Mouse (Mus musculus) CH12.LX (cell line): ENCODE data around the gene Acvrl1. TPM values are rescaled to one million over a fixed set of nuclear protein-coding genes. Genes with fewer than 3 reads are reported as not detected.

ENCODE experiments used
- DNase-seq: peaks from one replicate; pipeline ENCODE4 v3.0.0-alpha.2; 2013; ENCODE audit errors: extremely low read depth
- H3K27ac ChIP-seq: 2 replicates; pipeline ENCODE4 v1.5.1; 2012; ENCODE audit warnings: low read depth, mild to moderate bottlenecking, control low read depth, moderate library complexity; ENCODE audit not compliant: insufficient read depth
- H3K27me3 ChIP-seq: replicated peaks from 2 replicates; pipeline ENCODE3; 2012; ENCODE audit warnings: inconsistent platforms
- H3K36me3 ChIP-seq, 2 experiments: replicated peaks in 1 of 2; 2 replicates each; pipeline versions ENCODE3 to v1.6.1; 2012; ENCODE audit warnings: inconsistent platforms in 1 of 2, low read length in 1 of 2, mild to moderate bottlenecking in 1 of 2, mixed read lengths in 1 of 2, moderate library complexity in 1 of 2; ENCODE audit not compliant: control insufficient read depth in 1 of 2, insufficient read depth in 1 of 2
- H3K4me1 ChIP-seq, 2 experiments: 2 replicates each; pipeline ENCODE4 v1.6.1; 2012; ENCODE audit warnings: inconsistent platforms in 1 of 2, moderate library complexity in 1 of 2; ENCODE audit not compliant: insufficient read depth in 2 of 2, control insufficient read depth in 1 of 2
- H3K4me2 ChIP-seq: 2 replicates; pipeline ENCODE4 v1.6.1; 2012; ENCODE audit warnings: low read depth, mild to moderate bottlenecking, control low read depth; ENCODE audit not compliant: poor library complexity, insufficient read depth, severe bottlenecking
- H3K4me3 ChIP-seq, 3 experiments: fragments of 150-350 bp in 1 of 3; sonication (generic) in 1 of 3; replicated peaks in 1 of 3; 2 replicates each; pipeline versions ENCODE3 to v1.5.1; 2011 to 2012; ENCODE audit warnings: low read depth in 2 of 3, low read length in 2 of 3, mild to moderate bottlenecking in 2 of 3, moderate library complexity in 2 of 3, control low read depth in 1 of 3, improper control_type of control experiment in 1 of 3, inconsistent platforms in 1 of 3, mixed read lengths in 1 of 3; ENCODE audit not compliant: poor library complexity in 1 of 3
- H3K79me2 ChIP-seq: replicated peaks from 2 replicates; pipeline ENCODE4 v1.6.1; 2012; ENCODE audit warnings: mild to moderate bottlenecking, moderate library complexity; ENCODE audit not compliant: control insufficient read depth, poor library complexity, insufficient read depth, severe bottlenecking; ENCODE audit errors: extremely low read depth
- H3K9ac ChIP-seq: 2 replicates; pipeline ENCODE4 v1.6.1; 2012; ENCODE audit warnings: low read depth, mild to moderate bottlenecking, control low read depth, moderate library complexity; ENCODE audit not compliant: insufficient read depth
- H3K9me3 ChIP-seq: replicated peaks from 2 replicates; pipeline ENCODE3; 2012; ENCODE audit warnings: low read length, inconsistent platforms, mixed read lengths
- CHD2 ChIP-seq: IDR thresholded peaks from 2 replicates; pipeline ENCODE4 v1.6.1; 2011; ENCODE audit warnings: low read length, improper control_type of control experiment
- GABPA ChIP-seq: IDR thresholded peaks from 2 replicates; pipeline ENCODE4 v1.6.1; 2012; ENCODE audit warnings: low read depth, low read length, improper control_type of control experiment, inconsistent platforms; ENCODE audit not compliant: insufficient replicate concordance
- IRF4 ChIP-seq: IDR thresholded peaks from 2 replicates; pipeline ENCODE4 v1.6.1; 2014; ENCODE audit warnings: low read depth, mild to moderate bottlenecking, inconsistent platforms, low read length, improper control_type of control experiment
- JUN ChIP-seq: IDR thresholded peaks from 2 replicates; pipeline ENCODE4 v1.6.1; 2011; ENCODE audit warnings: low read depth, mild to moderate bottlenecking, low read length, improper control_type of control experiment, moderate library complexity; ENCODE audit not compliant: insufficient read depth
- JUND ChIP-seq: conservative IDR thresholded peaks from 2 replicates; pipeline ENCODE4 v1.6.1; 2011; ENCODE audit warnings: low read depth, low read length, improper control_type of control experiment
- KAT2A ChIP-seq: IDR thresholded peaks from 2 replicates; pipeline ENCODE4 v1.6.1; 2012; ENCODE audit warnings: low read length, improper control_type of control experiment, inconsistent platforms; ENCODE audit not compliant: insufficient replicate concordance
- POLR2A ChIP-seq: IDR thresholded peaks from 2 replicates; pipeline ENCODE4 v1.6.1; 2011; ENCODE audit warnings: low read depth, mild to moderate bottlenecking, improper control_type of control experiment, low read length
- POLR2AphosphoS2 ChIP-seq: IDR thresholded peaks from 2 replicates; pipeline ENCODE4 v1.6.1; 2011; ENCODE audit warnings: low read depth, low read length, improper control_type of control experiment
- SIN3A ChIP-seq: IDR thresholded peaks from 2 replicates; pipeline ENCODE4 v1.6.1; 2012; ENCODE audit warnings: low read length, improper control_type of control experiment, inconsistent platforms
- SMC3 ChIP-seq: IDR thresholded peaks from 2 replicates; pipeline ENCODE4 v1.6.1; 2011; ENCODE audit warnings: low read depth, low read length, improper control_type of control experiment
- TCF12 ChIP-seq: IDR thresholded peaks from 2 replicates; pipeline ENCODE4 v1.6.1; 2014; ENCODE audit warnings: low read depth, mild to moderate bottlenecking, inconsistent platforms, low read length, improper control_type of control experiment
- UBTF ChIP-seq: IDR thresholded peaks from 2 replicates; pipeline ENCODE4 v1.6.1; 2012; ENCODE audit warnings: low read depth, mild to moderate bottlenecking, inconsistent platforms, low read length, improper control_type of control experiment, moderate library complexity
- USF1 ChIP-seq: IDR thresholded peaks from 2 replicates; pipeline ENCODE4 v1.6.1; 2014; ENCODE audit warnings: low read depth, mild to moderate bottlenecking, inconsistent platforms, low read length, improper control_type of control experiment
- USF2 ChIP-seq: conservative IDR thresholded peaks from 2 replicates; pipeline ENCODE4 v1.6.1; 2011; ENCODE audit warnings: low read depth, low read length, improper control_type of control experiment
- ZKSCAN1 ChIP-seq: IDR thresholded peaks from 2 replicates; pipeline ENCODE4 v1.6.1; 2012; ENCODE audit warnings: low read depth, inconsistent platforms, low read length, improper control_type of control experiment, borderline replicate concordance
- ZNF384 ChIP-seq: IDR thresholded peaks from 2 replicates; pipeline ENCODE4 v1.6.1; 2012; ENCODE audit warnings: low read depth, low read length, improper control_type of control experiment, inconsistent platforms
- dilution Hi-C: fragments of 300-500 bp; cut with MboI; formaldehyde crosslinking; loops from 2 replicates; pipeline ENCODE4 v1.14.3; 2020; ENCODE audit warnings: low sequenced_read_pairs; ENCODE audit not compliant: extremely low pct_unique_long_range_greater_than_20kb, extremely low pct_ligation_motif_present
- in situ Hi-C: fragments of 300-500 bp; cut with MboI; formaldehyde crosslinking; loops from 3 replicates; pipeline ENCODE4 v1.14.3; 2019; ENCODE audit warnings: low sequenced_read_pairs, low pct_ligation_motif_present, low pct_unique_long_range_greater_than_20kb, mixed read lengths
- polyA plus RNA-seq: library from polyadenylated mRNA; unstranded; fragments of >175 nt; gene quantifications from 2 replicates; pipeline ENCODE4 v1.2.1, GENCODE M21; 2012; ENCODE audit warnings: low read depth; ENCODE audit not compliant: insufficient read length
- total RNA-seq, 2 experiments: library from RNA; depleted of rRNA; stranded (reverse); fragments of 300-350 nt in 1 of 2; fragments of >200 nt in 1 of 2; gene quantifications; 2 replicates each; pipeline ENCODE4 v1.2.3; 2012 to 2014

The Acvrl1 gene
- total and polyA plus RNA-seq, 3 experiments = 4.0 to 9.5 (median 5.2) TPM

GRCm38 (mm10) chr15:101176795-101177691 lies 48.7 kb downstream of the Acvrl1 start:
- Histone ChIP-seq H3K9ac (no peak overlapping the region), H3K9me3 (no peaks in the 10 kb centered on the region), H3K27me3 (peaks cover 24% of the 10 kb centered on the region), H3K36me3 (no peaks in the 10 kb centered on the region), H3K4me3 (no peak overlapping the region), H3K4me2 (no peak overlapping the region)
- DNase-seq = no peak
- in situ Hi-C loops = no loop called here
- dilution Hi-C loops = no loop called here
- no peak for TF ChIP-seq ZNF384
- TF ChIP-seq TCF12 = no peak
- no peak for TF ChIP-seq CHD2
- no peak for TF ChIP-seq POLR2A
- TF ChIP-seq JUND = no peak
- no peak for TF ChIP-seq USF2
- TF ChIP-seq UBTF = no peak
- TF ChIP-seq ZKSCAN1 = no peak
- TF ChIP-seq, all 38 proteins: peak for 0
- Histone ChIP-seq H3K27ac (no peak overlapping the region), H3K4me1 (peaks cover 7 to 20% of the 10 kb centered on the region in 2 experiments; a peak in 3 of 4 replicates), H3K79me2 (no peaks in the 10 kb centered on the region)

- H3K9ac ChIP-seq = no peak overlapping the region
- H3K4me2 ChIP-seq = no peak overlapping the region
- dilution Hi-C loops (no loop called here), in situ Hi-C loops (no loop called here)
- H3K27me3 ChIP-seq = peaks cover 4% of the 10 kb centered on the region
- no peak for DNase-seq
- peaks cover 2% of the 10 kb centered on the region for H3K9me3 ChIP-seq
- H3K4me1 ChIP-seq = peaks cover 2 to 8% of the 10 kb centered on the region in 2 experiments; a peak in 2 of 4 replicates
- no peaks in the 10 kb centered on the region for H3K36me3 ChIP-seq
- H3K27ac ChIP-seq = no peak overlapping the region
- no peak overlapping the region for H3K4me3 ChIP-seq
- H3K79me2 ChIP-seq = no peaks in the 10 kb centered on the region; the same call in 1 of the 2 replicates
- no peak for TF ChIP-seq KAT2A
- no peak for TF ChIP-seq SMC3
Measured at GRCm38 (mm10) chr15:101180363-101181105, 52.2 kb downstream of the Acvrl1 start.

- H3K4me2 ChIP-seq = no peak overlapping the region
- in situ Hi-C loops = no loop called here
- no peak overlapping the region for H3K9ac ChIP-seq
- H3K27ac ChIP-seq = no peak overlapping the region
- H3K36me3 ChIP-seq = no peaks in the 10 kb centered on the region
- no peak for DNase-seq
- H3K4me1 ChIP-seq = peaks cover 0 to 8% of the 10 kb centered on the region in 2 experiments; a peak in 2 of 4 replicates
- H3K4me3 ChIP-seq = no peak overlapping the region
- no peaks in the 10 kb centered on the region; the same call in 1 of the 2 replicates for H3K79me2 ChIP-seq
- TF ChIP-seq JUN (no peak), SIN3A (no peak), USF1 (no peak), USF2 (no peak), POLR2AphosphoS2 (no peak), GABPA (no peak), IRF4 (no peak)
- H3K9me3 ChIP-seq = peaks cover 3% of the 10 kb centered on the region
- peaks cover 4% of the 10 kb centered on the region for H3K27me3 ChIP-seq
- dilution Hi-C loops = no loop called here
Measured at GRCm38 (mm10) chr15:101181106-101181466, 52.8 kb downstream of the Acvrl1 start.
